Mouse (Mus musculus) heart, postnatal 0 days (tissue): ENCODE data around the gene Ap3b1. TPM values are rescaled to one million over a fixed set of nuclear protein-coding genes. Genes with fewer than 3 reads are reported as not detected.

Experiments used
- ATAC-seq: fragments of 200-750 bp; cut with Nextera tagmentation; 2 replicates; pipeline ENCODE4 v1.8.0; 2017; ENCODE audit warnings: low read depth, moderate number of reproducible peaks, moderate library complexity; ENCODE audit not compliant: insufficient read depth
- DNase-seq: peaks from one replicate; pipeline ENCODE4 v3.0.0-alpha.2; 2016; ENCODE audit warnings: low spot score
- H3K27ac ChIP-seq: fragments of 300-500 bp; sonication (generic); 2 replicates; pipeline ENCODE4 v1.5.1; 2014; ENCODE audit warnings: low read depth, mild to moderate bottlenecking
- H3K27me3 ChIP-seq: fragments of 300-500 bp; sonication (generic); 2 replicates; pipeline ENCODE4 v1.6.1; 2014; ENCODE audit warnings: low read length, mixed read lengths; ENCODE audit not compliant: control insufficient read depth, insufficient read depth
- H3K36me3 ChIP-seq: fragments of 300-500 bp; sonication (generic); replicated peaks from 2 replicates; pipeline ENCODE4 v1.6.1; 2014; ENCODE audit warnings: low read length, mixed read lengths; ENCODE audit not compliant: control insufficient read depth, insufficient read depth
- H3K4me1 ChIP-seq: fragments of 300-500 bp; sonication (generic); 2 replicates; pipeline ENCODE4 v1.6.1; 2014; ENCODE audit warnings: antibody characterized with exemption; ENCODE audit not compliant: control insufficient read depth, insufficient read depth
- H3K4me2 ChIP-seq: fragments of 300-500 bp; sonication (generic); 2 replicates; pipeline ENCODE4 v1.6.1; 2014; ENCODE audit warnings: low read depth, mild to moderate bottlenecking, low read length, moderate library complexity
- H3K4me3 ChIP-seq: fragments of 300-500 bp; sonication (generic); 2 replicates; pipeline ENCODE4 v1.5.1; 2014; ENCODE audit warnings: low read depth, low read length
- H3K9ac ChIP-seq: fragments of 300-500 bp; sonication (generic); replicated peaks from 2 replicates; pipeline ENCODE4 v1.6.1; 2014; ENCODE audit warnings: low read depth, low read length, mixed read lengths
- H3K9me3 ChIP-seq: fragments of 300-500 bp; sonication (generic); replicated peaks from 2 replicates; pipeline ENCODE4 v1.6.1; 2016; ENCODE audit warnings: low read length; ENCODE audit not compliant: control insufficient read depth
- CTCF ChIP-seq: IDR thresholded peaks from 2 replicates; pipeline ENCODE4 v1.5.1; 2016; ENCODE audit warnings: antibody characterized with exemption, control low read depth, low read depth
- EP300 ChIP-seq: IDR thresholded peaks from 2 replicates; pipeline ENCODE4 v1.6.1; 2016; ENCODE audit warnings: antibody characterized with exemption, low read depth
- WGBS: fragments of 180-500 bp; shearing (Covaris S2); extraction: QIAGEN DNeasy Blood & Tissue Kit; methylation state at CpG from one replicate; pipeline ENCODE4 v1.1.7; 2014; 5-methylcytosine and 5-hydroxymethylcytosine counted together
- polyA plus RNA-seq: library from polyadenylated mRNA; unstranded; fragments of >200 nt; fragmentation: Nextera tagmentation; extraction: Ambion mirVana; gene quantifications from 2 replicates; pipeline ENCODE4 v1.2.1, GENCODE M21; 2015
- total RNA-seq: library from RNA; depleted of rRNA; stranded (reverse); fragments of >200 nt; gene quantifications from 2 replicates; pipeline ENCODE4 v1.2.3, GENCODE M21; 2014; ENCODE audit warnings: low replicate concordance

The Ap3b1 gene
- total and polyA plus RNA-seq, 2 experiments from 2014 or later, result 22.5 to 26.0 TPM

- Histone ChIP-seq H3K9ac (no peak overlapping the region), H3K4me2 (no peak overlapping the region), H3K36me3 (no peaks in the 10 kb centered on the region; the same call in 1 of the 2 replicates), H3K9me3 (no peaks in the 10 kb centered on the region), H3K27ac (no peak overlapping the region), H3K27me3 (no peaks in the 10 kb centered on the region), H3K4me1 (peaks cover 31% of the 10 kb centered on the region), H3K4me3 (no peak overlapping the region)
- DNase-seq (no peak), ATAC-seq (no peak)
- WGBS, result 40% methylated on average over 3 of the region's 3 CpGs
- TF ChIP-seq CTCF (no peak), EP300 (no peak)
Measured at GRCm38 (mm10) chr13:94388566-94388965, 29.8 kb downstream of the Ap3b1 start.

GRCm38 (mm10) chr13:94389541-94389940 is 30.8 kb downstream of the Ap3b1 start:
- ATAC-seq (no peak), DNase-seq (no peak)
- TF ChIP-seq EP300 (no peak), CTCF (no peak)
- WGBS, result 56% methylated on average over 2 of the region's 2 CpGs
- Histone ChIP-seq H3K4me1 (peaks cover 31% of the 10 kb centered on the region), H3K9ac (no peak overlapping the region), H3K36me3 (peaks cover 3% of the 10 kb centered on the region), H3K4me3 (no peak overlapping the region), H3K4me2 (no peak overlapping the region), H3K27ac (peak overlapping the region; percentile 20; the same call in 1 of the 2 replicates), H3K9me3 (no peaks in the 10 kb centered on the region), H3K27me3 (no peaks in the 10 kb centered on the region)

- Histone ChIP-seq H3K4me2 (no peak overlapping the region), H3K4me3 (no peak overlapping the region), H3K27me3 (no peaks in the 10 kb centered on the region), H3K9ac (no peak overlapping the region), H3K36me3 (peaks cover 7% of the 10 kb centered on the region), H3K4me1 (peaks cover 42% of the 10 kb centered on the region), H3K27ac (no peak overlapping the region), H3K9me3 (no peaks in the 10 kb centered on the region)
- ATAC-seq (no peak), DNase-seq (no peak)
- TF ChIP-seq CTCF (no peak), EP300 (no peak)
- WGBS, result 78% methylated on average over 5 of the region's 5 CpGs
Measured at GRCm38 (mm10) chr13:94392282-94392681, 33.5 kb downstream of the Ap3b1 start.

DNA sequence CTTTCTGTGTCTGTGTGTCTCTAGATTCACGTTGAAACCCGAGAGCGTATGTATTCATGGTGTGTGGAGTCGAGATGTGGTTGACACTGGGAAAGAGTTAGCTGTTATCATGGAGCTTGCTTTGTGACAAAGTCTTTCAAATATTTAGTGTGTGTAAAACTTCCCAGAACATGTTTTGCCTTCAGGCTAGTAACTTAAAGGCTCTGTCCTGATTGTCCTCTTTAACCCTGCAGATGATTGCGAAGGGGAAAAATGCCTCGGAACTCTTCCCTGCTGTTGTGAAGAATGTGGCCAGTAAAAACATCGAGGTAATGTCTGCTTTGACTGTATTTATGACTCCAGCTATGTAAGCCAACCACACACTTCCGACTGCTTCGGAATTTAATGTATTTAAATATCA is 35.7 kb downstream of the Ap3b1 start:
- Histone ChIP-seq H3K27me3 (no peaks in the 10 kb centered on the region), H3K4me3 (no peak overlapping the region), H3K9me3 (no peaks in the 10 kb centered on the region), H3K27ac (0 out of 2 replicates have a peak overlapping the region, but pooled peaks have one; percentile 6), H3K36me3 (peaks cover 12% of the 10 kb centered on the region), H3K4me1 (peaks cover 28% of the 10 kb centered on the region), H3K4me2 (no peak overlapping the region), H3K9ac (no peak overlapping the region)
- no peak for DNase-seq
- TF ChIP-seq EP300 (no peak), CTCF (no peak)
- no peak for ATAC-seq
- WGBS, result 60% methylated on average over 9 of the region's 9 CpGs

DNA sequence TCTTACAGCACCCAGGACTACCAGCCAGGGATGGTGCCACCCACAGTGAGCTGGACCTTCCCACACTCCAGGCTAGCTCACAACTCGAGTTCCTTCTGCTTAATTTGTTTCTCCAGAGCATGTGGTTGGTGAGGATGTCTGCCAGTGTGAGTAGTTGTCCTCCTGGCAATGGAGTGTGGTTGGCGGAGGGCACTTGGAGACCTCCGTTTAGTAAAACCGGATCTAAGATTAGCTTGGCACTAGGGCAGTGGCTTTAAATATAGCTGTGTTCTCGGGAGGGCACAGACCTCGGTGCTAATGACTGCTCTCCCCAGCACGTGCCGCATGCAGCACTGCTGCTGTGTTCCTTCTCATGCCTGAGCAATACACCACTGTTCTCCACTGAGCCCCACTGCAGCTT is 37.0 kb downstream of the Ap3b1 start:
- TF ChIP-seq CTCF, result no peak
- TF ChIP-seq EP300, result no peak
- DNase-seq (peak; percentile 66), ATAC-seq (peak; percentile 93)
- Histone ChIP-seq H3K27me3 (no peaks in the 10 kb centered on the region), H3K36me3 (peaks cover 12% of the 10 kb centered on the region), H3K27ac (peak overlapping the region; percentile 79), H3K4me2 (no peak overlapping the region), H3K9ac (no peak overlapping the region), H3K9me3 (no peaks in the 10 kb centered on the region), H3K4me3 (no peak overlapping the region), H3K4me1 (peaks cover 15% of the 10 kb centered on the region; the same call in 1 of the 2 replicates)
- 32% methylated on average over 8 of the region's 8 CpGs for WGBS

DNA sequence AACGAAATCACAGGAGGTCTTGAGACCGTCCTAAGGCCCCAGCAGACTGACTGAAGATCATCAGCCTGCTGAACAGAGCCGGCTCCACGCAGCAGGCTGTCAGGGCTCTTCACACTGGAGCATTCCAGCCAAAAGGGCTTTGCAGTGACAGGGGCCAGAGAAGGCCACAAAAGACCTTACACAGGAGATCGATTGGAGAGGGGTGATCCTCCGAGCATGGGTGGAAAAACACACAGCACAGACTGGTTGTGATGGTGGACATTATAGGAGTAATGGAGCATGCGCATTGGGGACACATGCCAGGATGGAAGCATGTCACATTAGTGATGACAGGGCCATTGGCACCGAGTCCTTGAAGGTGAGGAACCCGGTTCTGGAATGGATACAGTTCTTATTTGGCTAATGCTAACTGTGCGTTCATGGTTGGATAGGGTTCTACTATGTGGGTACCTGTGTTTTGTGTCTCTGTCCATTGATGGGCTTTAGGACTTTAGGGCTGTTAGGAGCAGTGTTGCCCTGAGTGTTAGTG is 37.7 kb downstream of the Ap3b1 start:
- H3K27ac ChIP-seq, result peak overlapping the region; percentile 79
- ATAC-seq, result no peak; the same call in 1 of the 2 replicates

More for the DNA sequence above, 37.7 kb downstream of the Ap3b1 start:
- Histone ChIP-seq H3K9me3 (no peaks in the 10 kb centered on the region), H3K36me3 (peaks cover 12% of the 10 kb centered on the region), H3K4me3 (no peak overlapping the region), H3K27me3 (no peaks in the 10 kb centered on the region), H3K4me2 (no peak overlapping the region), H3K4me1 (peaks cover 15% of the 10 kb centered on the region; the same call in 1 of the 2 replicates), H3K9ac (no peak overlapping the region)
- no peak for DNase-seq
- 60% methylated on average over 10 of the region's 10 CpGs for WGBS
- no peak for TF ChIP-seq CTCF
